Mouse (Mus musculus) mesoderm, embryonic 11.5 days (tissue): ENCODE data around the gene Nrsn1.
"Not testable (repeated sequence)": the region's sequence is repeated elsewhere in the genome, so short reads cannot be mapped to it uniquely, and the experiment has no call there.

Experiments
- DNase-seq: peaks from one replicate; pipeline ENCODE4 v3.0.0-alpha.2; 2012; ENCODE audit warnings: low read depth, low spot score

The Nrsn1 gene

DNA sequence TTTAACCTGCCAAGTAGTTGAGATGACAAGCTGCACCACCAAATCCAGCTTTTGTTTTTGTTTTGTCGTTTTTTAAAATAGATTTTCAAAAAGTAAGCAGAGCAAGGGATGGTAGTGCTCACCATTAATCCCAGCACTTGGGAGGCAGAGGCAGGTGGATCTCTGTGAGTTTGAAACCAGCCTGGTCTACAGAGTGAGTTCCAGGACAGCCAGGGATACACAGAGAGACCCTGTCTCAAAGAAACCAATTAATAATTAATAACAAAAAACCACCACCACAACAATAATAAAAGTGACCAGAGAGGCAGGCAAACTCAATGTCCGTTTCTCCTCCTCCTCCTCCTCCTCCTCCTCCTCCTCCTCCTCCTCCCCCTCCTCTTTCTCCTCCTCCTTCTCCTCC lies at the start of gene Nrsn1:
Nrsn1 (minus strand) TSS at position 101 of the 400 bp plus-strand sequence.
- not testable (repeated sequence) for DNase-seq

DNA sequence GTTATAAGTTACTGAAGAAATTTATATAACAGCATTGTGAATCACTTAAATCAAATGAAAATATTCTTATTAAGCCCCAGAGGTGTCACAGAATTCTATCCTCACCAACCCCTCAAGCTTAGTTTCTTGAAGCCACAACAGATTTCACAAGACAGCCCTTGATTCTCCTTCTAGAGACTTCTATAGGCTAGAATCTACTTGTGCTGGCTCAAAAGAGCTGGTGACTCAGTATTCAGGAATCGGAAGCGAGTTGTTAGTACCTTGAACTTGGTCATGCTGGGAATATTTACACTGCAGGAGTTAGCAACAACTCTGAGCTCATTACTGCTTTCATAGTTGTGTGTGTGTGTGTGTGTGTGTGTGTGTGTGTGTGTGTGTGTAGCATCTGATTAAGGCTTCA lies 41.8 kb upstream of the Nrsn1 start:
- DNase-seq: no peak

DNA sequence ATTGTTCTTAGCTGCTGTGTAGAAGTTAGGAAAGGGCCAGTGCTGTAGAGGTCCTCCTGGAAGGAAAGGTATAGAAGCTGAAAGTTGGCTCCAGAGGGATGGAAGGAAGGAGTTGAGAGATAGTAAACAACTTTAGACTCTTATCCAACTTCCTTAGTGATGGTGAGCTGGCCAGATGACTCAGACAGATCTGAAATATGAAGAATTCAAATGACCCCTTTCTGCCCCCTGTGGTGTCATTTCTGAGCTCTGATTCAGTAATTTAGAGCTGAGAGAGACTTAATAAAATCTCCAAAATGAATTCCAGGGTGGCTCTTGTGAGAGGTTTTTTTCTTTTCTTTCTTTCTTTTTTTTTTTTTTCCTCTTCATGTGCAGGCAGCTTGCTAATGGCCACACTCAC lies 39.8 kb upstream of the Nrsn1 start:
- no peak for DNase-seq

DNA sequence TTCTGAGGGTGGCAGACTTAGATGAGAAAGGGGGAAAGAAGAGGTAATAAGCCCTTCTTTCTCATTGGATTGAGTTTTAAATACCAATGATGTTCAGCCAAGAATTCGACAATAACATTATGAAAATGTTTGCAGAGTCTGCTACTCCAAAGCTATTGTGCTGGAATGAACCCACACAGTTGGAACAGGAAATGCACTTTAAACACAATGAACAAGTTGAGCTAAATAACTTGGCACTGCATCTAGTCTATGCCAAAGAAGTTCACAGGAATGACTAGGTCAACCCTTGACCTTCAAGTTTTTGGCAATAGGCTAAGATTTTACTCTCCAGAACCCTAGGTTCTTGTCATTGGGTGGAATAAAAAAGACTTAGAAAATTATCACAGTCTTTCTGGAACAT lies 18.4 kb upstream of the Nrsn1 start:
- DNase-seq: no peak

DNA sequence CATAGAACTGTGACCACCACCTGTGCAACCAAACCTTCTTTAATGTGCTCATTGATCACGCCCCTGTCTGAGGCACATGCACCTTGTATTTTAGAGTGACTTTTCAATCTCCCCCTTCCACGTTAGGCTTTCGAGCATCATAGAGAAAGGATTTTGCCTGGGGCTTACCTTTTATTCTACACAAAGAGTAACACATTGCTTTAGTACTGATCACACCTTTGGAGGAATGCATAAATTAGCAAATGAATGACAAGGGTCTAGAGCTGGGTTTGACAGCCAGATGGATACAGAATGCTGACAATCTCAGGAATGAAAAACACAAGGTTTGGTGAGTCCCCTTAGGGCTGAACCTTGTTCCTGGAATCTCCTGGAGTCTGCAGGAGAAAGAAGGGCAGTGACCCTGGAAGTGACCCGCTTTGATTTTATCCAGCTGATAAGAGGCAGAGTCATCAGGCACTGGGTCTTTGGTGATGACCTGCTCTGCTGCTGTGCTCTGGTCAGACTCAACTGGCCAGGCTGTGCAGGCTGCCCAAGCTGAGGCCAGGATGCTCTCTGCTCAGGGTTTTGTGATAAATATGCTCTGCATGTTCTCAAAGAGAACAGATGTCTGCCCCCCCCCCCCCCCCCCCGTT lies 4.7 kb upstream of the Nrsn1 start:
- no peak for DNase-seq

DNA sequence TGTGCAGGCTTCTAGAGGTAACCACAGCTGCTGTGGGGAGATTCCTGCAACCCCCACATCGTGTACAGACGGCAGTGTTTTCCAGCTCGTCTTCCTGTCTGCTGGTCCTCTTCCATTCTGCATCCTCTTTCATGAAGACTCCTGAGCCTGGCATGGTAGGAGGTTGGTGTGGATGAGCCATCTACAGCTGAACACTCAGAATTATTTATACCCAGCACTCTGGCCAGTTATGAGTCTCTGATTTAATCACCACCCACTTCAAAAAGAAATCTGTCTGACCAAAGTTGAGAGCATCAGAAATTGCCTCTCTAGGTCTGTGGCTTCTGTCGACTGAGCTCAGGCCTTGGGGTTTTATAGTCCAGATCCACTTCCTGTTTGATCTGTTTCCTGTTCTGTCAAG lies 1.9 kb upstream of the Nrsn1 start:
- DNase-seq: no peak

DNA sequence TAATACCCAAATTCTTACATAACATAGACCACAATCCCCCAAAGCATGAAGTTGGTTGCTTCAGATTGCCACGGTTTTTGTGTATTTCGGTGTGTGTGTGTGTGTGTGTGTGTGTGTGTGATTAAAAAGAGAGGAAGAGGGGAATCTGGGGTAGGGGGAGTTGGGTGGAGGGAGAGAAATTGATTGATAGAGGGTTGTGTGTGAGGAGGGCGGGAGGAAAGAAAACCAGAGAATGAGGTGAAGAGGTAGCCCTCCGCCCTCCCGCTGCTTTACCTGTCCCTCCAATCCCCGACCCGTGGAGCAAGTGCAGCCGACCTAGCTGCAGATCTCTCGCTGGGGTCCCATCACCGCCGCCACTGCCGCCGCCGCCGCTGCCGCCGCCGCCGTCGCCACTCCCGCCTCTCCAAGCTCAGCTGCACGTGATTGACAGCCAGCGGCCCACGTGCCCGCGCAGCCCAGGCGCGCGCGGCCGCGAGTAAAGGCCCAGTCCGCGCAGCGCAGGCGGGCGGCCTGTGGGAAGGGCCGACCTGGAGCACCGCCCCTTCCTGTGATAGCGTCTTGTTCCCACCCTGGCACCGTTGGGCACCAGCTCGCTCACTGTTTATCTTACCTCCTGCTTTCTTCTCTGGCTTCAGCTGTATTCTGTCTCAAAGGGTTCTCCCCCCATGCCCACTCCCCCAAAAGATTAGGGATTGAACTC lies 583 bp downstream of the Nrsn1 start:
- peak; percentile 82 for DNase-seq

DNA sequence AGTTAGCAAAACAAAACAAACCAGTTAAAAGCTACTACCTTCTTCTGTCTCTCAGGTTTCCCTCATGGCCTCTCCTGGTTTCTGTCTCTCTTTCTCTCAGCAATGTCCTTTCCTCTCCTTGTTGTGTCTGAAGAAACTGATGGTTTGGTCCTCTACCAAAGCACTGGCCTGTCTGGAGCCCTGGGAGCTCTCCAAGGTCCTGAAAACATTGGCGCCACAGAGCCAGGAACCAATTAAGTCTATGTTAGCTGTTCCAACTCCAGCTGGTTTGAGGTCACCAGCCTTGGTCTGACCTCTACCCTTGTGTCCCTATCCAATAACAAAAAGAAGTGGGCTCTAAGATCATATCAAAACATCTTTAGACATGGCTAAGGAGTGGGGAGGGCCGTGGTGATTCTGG lies 1.3 kb downstream of the Nrsn1 start:
- peak; percentile 85 for DNase-seq

DNA sequence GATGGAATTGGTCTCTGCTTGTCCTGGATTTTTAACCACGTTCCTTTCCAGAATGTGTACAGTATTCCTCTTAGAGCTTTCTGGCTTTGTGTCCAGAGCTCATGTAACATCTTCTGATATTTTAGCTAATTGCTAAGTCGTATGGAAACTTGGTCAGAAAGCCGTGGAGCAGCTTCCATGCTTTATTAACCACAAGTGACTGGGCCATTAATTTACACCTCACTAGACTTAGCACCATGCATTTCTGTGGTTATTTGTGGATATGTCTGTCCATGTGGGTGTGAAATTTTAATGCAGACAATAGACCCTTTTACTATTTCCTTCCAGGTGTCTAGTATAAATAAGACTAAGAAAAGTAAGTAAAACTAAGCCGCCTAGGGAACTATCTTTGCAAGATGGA lies 7.6 kb downstream of the Nrsn1 start:
- no peak for DNase-seq

DNA sequence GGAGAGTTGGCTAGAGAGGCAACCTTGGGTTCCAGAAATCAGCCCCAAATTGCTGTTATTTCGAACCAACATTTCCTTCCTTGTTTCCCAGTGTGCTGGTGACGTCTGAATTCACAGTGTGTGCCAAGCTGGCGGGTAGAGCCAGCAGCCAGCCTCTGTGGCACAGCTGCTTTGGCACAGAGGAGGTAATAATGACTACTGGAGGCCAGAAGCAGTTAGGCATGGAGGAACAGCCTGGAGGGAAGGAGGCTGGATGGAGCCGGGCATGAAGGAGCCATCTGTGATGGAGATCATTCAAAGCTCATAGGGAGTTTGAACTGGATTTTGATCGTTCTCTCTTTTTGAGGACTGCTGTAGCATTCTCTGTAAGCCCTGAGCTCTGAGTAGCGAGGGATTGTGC lies 12.7 kb downstream of the Nrsn1 start:
- DNase-seq: no peak

DNA sequence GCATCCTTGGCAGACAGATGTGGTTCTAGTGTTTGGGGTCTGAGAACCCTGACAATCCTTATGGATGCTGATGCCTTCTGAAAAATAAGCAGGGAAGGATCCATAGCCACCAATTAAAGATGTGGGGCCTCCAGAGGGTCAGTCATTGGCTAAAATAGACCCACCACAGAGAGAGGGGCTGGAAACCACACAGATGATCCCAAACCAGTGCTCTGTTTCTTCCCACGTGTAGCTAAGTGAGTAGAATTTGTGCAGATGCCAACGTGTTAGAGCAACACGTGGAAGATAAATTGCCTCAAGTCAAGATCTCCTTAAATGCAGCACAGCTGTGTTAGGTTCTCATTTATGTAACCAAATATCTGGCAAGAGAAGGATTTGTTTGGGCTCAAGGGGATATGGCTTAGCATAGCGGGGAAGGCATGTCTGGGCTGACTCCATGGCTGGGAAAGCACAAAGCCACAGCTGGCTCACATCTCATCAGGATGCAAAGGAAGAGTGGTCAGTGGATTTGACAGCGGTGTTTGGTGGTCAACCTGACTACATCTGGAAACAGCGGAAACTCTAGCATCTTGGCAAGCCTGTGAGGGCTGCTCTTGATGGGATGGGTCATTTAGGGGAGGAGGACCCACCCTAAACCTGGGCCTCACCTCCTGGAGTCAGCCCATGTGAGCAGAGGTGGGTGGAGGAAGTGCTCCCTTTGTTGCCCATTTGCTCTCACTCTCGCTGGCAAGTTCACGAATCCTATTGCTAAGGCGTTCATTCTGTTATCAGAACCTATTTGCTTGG lies 15.6 kb downstream of the Nrsn1 start:
- DNase-seq: no peak

DNA sequence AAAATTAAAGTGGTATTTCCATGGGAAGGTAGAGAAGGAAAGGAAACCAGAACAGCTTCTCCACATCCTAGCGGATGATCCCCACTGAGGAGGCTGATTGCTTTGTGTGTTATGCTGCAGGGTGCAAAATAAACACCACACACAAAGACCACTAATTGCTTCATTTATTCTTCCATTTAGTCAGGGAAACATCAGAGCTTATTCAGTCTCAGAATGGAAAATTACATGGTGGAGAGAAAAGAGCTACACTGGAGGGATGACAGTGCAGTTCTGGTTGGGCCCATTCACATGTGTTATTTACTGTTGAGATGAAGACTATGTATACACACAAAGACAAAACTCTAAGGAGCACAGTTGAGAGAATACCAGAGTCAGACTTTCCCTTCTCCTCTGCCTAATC lies 18.4 kb downstream of the Nrsn1 start:
- DNase-seq: no peak

DNA sequence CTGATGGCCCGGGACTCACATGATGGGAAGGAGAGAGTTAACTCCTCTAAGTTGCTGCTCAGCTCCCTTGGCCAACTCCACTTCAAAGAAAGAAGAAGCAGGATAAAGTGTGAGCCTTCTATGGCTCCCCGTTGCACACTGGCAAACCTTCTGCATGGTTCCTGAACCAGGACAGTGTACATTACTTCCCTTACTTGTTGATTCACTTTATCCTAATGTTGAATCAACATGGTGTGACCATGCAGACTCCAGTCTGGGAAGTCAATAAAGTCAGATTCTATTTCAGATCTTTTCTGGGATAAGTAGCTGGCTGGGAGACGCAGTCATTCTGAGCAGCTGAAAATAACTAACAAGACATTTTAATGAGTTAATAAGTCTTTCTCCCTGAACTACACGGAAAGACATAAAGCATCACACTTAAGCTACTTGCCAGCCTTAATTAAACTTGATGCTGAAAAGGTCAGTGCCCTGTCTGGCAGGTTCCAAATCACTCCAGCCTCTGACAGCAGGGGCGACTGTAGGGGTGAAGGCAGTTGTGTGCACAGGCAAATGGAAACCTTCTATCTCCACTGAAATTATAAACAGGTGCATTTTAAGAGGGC lies 50.0 kb downstream of the Nrsn1 start:
- no peak for DNase-seq

DNA sequence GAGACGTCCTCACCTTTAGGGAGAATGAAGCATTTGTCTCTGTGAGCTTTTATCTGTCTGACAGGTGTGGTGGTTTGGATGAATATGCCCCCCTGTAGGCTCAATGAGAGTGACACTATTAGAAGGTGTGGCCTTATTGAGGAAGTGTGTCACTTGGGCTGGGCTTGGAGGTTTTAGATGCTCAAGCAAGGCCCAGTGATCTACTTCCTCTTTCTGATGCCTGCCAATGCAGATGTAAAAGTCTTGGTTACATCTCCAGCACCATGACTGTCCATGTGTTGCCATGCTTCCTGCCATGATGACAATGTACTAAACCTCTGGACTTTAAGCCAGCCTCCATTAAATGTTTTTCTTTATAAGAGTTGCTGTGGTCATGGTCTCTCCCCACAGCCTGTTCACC lies 51.9 kb downstream of the Nrsn1 start:
- no peak for DNase-seq

DNA sequence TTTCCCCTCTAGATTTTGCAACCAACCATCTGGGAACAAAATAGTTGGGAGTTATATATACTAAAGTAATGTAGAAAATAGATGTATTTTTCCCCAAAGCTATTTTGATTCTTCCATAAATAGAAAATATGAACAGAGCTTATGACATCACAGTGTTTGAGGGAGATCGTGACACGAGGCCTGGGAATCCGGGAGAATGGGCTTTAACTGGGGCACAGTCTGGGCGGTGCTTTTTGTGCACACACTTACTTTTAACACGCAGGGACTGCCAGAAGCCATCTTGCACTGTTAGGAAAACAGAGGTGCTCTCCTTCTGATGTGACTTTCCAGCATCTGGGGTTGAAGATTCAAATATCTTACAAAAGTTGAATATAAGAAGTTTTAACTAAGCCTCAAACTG lies 63.4 kb downstream of the Nrsn1 start:
- no peak for DNase-seq
